Mouse (Mus musculus) liver, embryonic 12.5 days (tissue): Measurements from ENCODE around the gene Sptssb. TPM values are rescaled to one million over a fixed set of nuclear protein-coding genes. Genes with fewer than 3 reads are reported as not detected.

Source experiments
- ATAC-seq: fragments of 200-750 bp; cut with Nextera tagmentation; 2 replicates; pipeline ENCODE4 v1.8.0; 2017; ENCODE audit warnings: moderate number of reproducible peaks, mild to moderate bottlenecking, moderate library complexity
- H3K27ac ChIP-seq: fragments of 300-500 bp; sonication (generic); 2 replicates; pipeline ENCODE4 v1.5.1; 2016; ENCODE audit warnings: mild to moderate bottlenecking
- H3K27me3 ChIP-seq: fragments of 300-500 bp; sonication (generic); replicated peaks from 2 replicates; pipeline ENCODE4 v1.6.1; 2016; ENCODE audit warnings: mild to moderate bottlenecking, moderate library complexity
- H3K36me3 ChIP-seq: fragments of 300-500 bp; sonication (generic); 2 replicates; pipeline ENCODE4 v1.6.1; 2016; ENCODE audit warnings: mild to moderate bottlenecking, moderate library complexity
- H3K4me1 ChIP-seq: fragments of 300-500 bp; sonication (generic); 2 replicates; pipeline ENCODE4 v1.6.1; 2016
- H3K4me2 ChIP-seq: fragments of 300-500 bp; sonication (generic); 2 replicates; pipeline ENCODE4 v1.6.1; 2016; ENCODE audit warnings: mild to moderate bottlenecking, moderate library complexity
- H3K4me3 ChIP-seq: fragments of 300-500 bp; sonication (generic); 2 replicates; pipeline ENCODE4 v1.5.1; 2016; ENCODE audit warnings: mild to moderate bottlenecking, moderate library complexity
- H3K9ac ChIP-seq: fragments of 300-500 bp; sonication (generic); 2 replicates; pipeline ENCODE4 v1.6.1; 2016; ENCODE audit warnings: mild to moderate bottlenecking, moderate library complexity
- H3K9me3 ChIP-seq: fragments of 300-500 bp; sonication (generic); replicated peaks from 2 replicates; pipeline ENCODE4 v1.6.1; 2016; ENCODE audit warnings: mild to moderate bottlenecking, moderate library complexity
- WGBS: fragments of 180-500 bp; shearing (Covaris S2); methylation state at CpG from one replicate; pipeline ENCODE4 v1.1.7; 2016; ENCODE audit not compliant: insufficient replicate concordance; 5-methylcytosine and 5-hydroxymethylcytosine counted together
- polyA plus RNA-seq: library from polyadenylated mRNA; unstranded; fragments of >200 nt; fragmentation: Nextera tagmentation; extraction: Ambion mirVana; gene quantifications from 2 replicates; pipeline ENCODE4 v1.2.1, GENCODE M21; 2016

Sptssb gene
- polyA plus RNA-seq, 1 experiment from 2014 or later: 1.2 TPM

- H3K9ac ChIP-seq: no peak overlapping the region
- H3K36me3 ChIP-seq: no peaks in the 10 kb centered on the region
- H3K4me3 ChIP-seq: no peak overlapping the region
- H3K27ac ChIP-seq: no peak overlapping the region
- no peak overlapping the region for H3K4me2 ChIP-seq
- no peaks in the 10 kb centered on the region for H3K9me3 ChIP-seq
- no peaks in the 10 kb centered on the region for H3K4me1 ChIP-seq
- ATAC-seq: no peak
- WGBS: 60% methylated on average over 3 of the region's 3 CpGs
- H3K27me3 ChIP-seq: no peaks in the 10 kb centered on the region
These were observed 39.9 kb downstream of the Sptssb start for GRCm38 (mm10) chr3:69819851-69820200.

GRCm38 (mm10) chr3:69819146-69819850, 40.4 kb downstream of the Sptssb start:
- Histone ChIP-seq H3K4me1 (no peaks in the 10 kb centered on the region), H3K27ac (no peak overlapping the region), H3K27me3 (no peaks in the 10 kb centered on the region), H3K36me3 (no peaks in the 10 kb centered on the region), H3K4me3 (no peak overlapping the region), H3K9ac (no peak overlapping the region), H3K9me3 (no peaks in the 10 kb centered on the region), H3K4me2 (no peak overlapping the region)
- 71% methylated on average over 7 of the region's 7 CpGs for WGBS
- no peak for ATAC-seq

GRCm38 (mm10) chr3:69818466-69818865, 41.3 kb downstream of the Sptssb start:
- H3K4me1 ChIP-seq: no peaks in the 10 kb centered on the region
- no peak overlapping the region for H3K27ac ChIP-seq
- ATAC-seq: no peak
- H3K9ac ChIP-seq: no peak overlapping the region
- no peak overlapping the region for H3K4me2 ChIP-seq
- H3K9me3 ChIP-seq: no peaks in the 10 kb centered on the region
- no peaks in the 10 kb centered on the region for H3K27me3 ChIP-seq
- H3K4me3 ChIP-seq: no peak overlapping the region
- H3K36me3 ChIP-seq: no peaks in the 10 kb centered on the region
- WGBS: 50% methylated on average over 5 of the region's 5 CpGs

- H3K27me3 ChIP-seq: no peaks in the 10 kb centered on the region
- H3K9me3 ChIP-seq: no peaks in the 10 kb centered on the region
- ATAC-seq: no peak
- no peaks in the 10 kb centered on the region for H3K36me3 ChIP-seq
- H3K4me2 ChIP-seq: no peak overlapping the region
- no peaks in the 10 kb centered on the region for H3K4me1 ChIP-seq
- H3K9ac ChIP-seq: no peak overlapping the region
- no peak overlapping the region for H3K4me3 ChIP-seq
- WGBS: 40% methylated on average over 2 of the region's 2 CpGs
- no peak overlapping the region for H3K27ac ChIP-seq
These were observed 43.2 kb downstream of the Sptssb start for GRCm38 (mm10) chr3:69816547-69816946.

GRCm38 (mm10) chr3:69813005-69813695, 46.6 kb downstream of the Sptssb start:
- Histone ChIP-seq H3K4me2 (no peak overlapping the region), H3K27ac (no peak overlapping the region)
- no peak for ATAC-seq

GRCm38 (mm10) chr3:69812442-69812841, 47.3 kb downstream of the Sptssb start:
- H3K4me2 ChIP-seq: no peak overlapping the region
- no peaks in the 10 kb centered on the region for H3K4me1 ChIP-seq
- H3K27me3 ChIP-seq: no peaks in the 10 kb centered on the region
- H3K4me3 ChIP-seq: no peak overlapping the region
- no peaks in the 10 kb centered on the region for H3K36me3 ChIP-seq
- H3K9ac ChIP-seq: no peak overlapping the region
- no peak overlapping the region for H3K27ac ChIP-seq
- H3K9me3 ChIP-seq: no peaks in the 10 kb centered on the region
- no peak for ATAC-seq
- WGBS: 54% methylated on average over 2 of the region's 2 CpGs

More at GRCm38 (mm10) chr3:69813005-69813695, 46.6 kb downstream of the Sptssb start:
- H3K4me1 ChIP-seq: no peaks in the 10 kb centered on the region
- no peak overlapping the region for H3K9ac ChIP-seq
- H3K36me3 ChIP-seq: no peaks in the 10 kb centered on the region
- 70% methylated on average over 11 of the region's 11 CpGs for WGBS
- H3K9me3 ChIP-seq: no peaks in the 10 kb centered on the region
- no peak overlapping the region for H3K4me3 ChIP-seq
- H3K27me3 ChIP-seq: no peaks in the 10 kb centered on the region

- Histone ChIP-seq H3K9ac (no peak overlapping the region), H3K4me3 (no peak overlapping the region), H3K27me3 (no peaks in the 10 kb centered on the region), H3K4me1 (no peaks in the 10 kb centered on the region), H3K27ac (no peak overlapping the region), H3K9me3 (no peaks in the 10 kb centered on the region), H3K36me3 (no peaks in the 10 kb centered on the region), H3K4me2 (no peak overlapping the region)
- 72% methylated on average over 7 of the region's 7 CpGs for WGBS
- no peak for ATAC-seq
These were observed 51.3 kb downstream of the Sptssb start for GRCm38 (mm10) chr3:69808479-69808878.

- H3K4me3 ChIP-seq: no peak overlapping the region
- WGBS: 72% methylated on average over 1 of the region's 1 CpGs
- no peak for ATAC-seq
These were observed 56.6 kb downstream of the Sptssb start for GRCm38 (mm10) chr3:69803137-69803536.

GRCm38 (mm10) chr3:69800829-69801384, 58.8 kb downstream of the Sptssb start:
- no peak for ATAC-seq
- H3K9ac ChIP-seq: no peak overlapping the region
- no peak overlapping the region for H3K4me3 ChIP-seq
- H3K27ac ChIP-seq: no peak overlapping the region
- H3K9me3 ChIP-seq: no peaks in the 10 kb centered on the region
- no peaks in the 10 kb centered on the region for H3K27me3 ChIP-seq
- no peak overlapping the region for H3K4me2 ChIP-seq
- WGBS: 57% methylated on average over 7 of the region's 7 CpGs
- no peaks in the 10 kb centered on the region for H3K4me1 ChIP-seq
- no peaks in the 10 kb centered on the region for H3K36me3 ChIP-seq

More at GRCm38 (mm10) chr3:69803137-69803536, 56.6 kb downstream of the Sptssb start:
- no peak overlapping the region for H3K4me2 ChIP-seq
- H3K27me3 ChIP-seq: no peaks in the 10 kb centered on the region
- no peak overlapping the region for H3K27ac ChIP-seq
- H3K9ac ChIP-seq: no peak overlapping the region
- H3K36me3 ChIP-seq: no peaks in the 10 kb centered on the region
- no peaks in the 10 kb centered on the region for H3K4me1 ChIP-seq
- no peaks in the 10 kb centered on the region for H3K9me3 ChIP-seq

- WGBS: 68% methylated on average over 1 of the region's 1 CpGs
- Histone ChIP-seq H3K4me3 (no peak overlapping the region), H3K4me2 (no peak overlapping the region), H3K9me3 (no peaks in the 10 kb centered on the region), H3K36me3 (no peaks in the 10 kb centered on the region), H3K27ac (no peak overlapping the region), H3K4me1 (no peaks in the 10 kb centered on the region), H3K27me3 (no peaks in the 10 kb centered on the region), H3K9ac (no peak overlapping the region)
- ATAC-seq: no peak
These were observed 60.6 kb downstream of the Sptssb start for GRCm38 (mm10) chr3:69799096-69799495.

GRCm38 (mm10) chr3:69797969-69798368, 61.8 kb downstream of the Sptssb start:
- Histone ChIP-seq H3K4me3 (no peak overlapping the region), H3K4me2 (no peak overlapping the region), H3K9me3 (no peaks in the 10 kb centered on the region), H3K4me1 (no peaks in the 10 kb centered on the region), H3K27me3 (no peaks in the 10 kb centered on the region), H3K36me3 (no peaks in the 10 kb centered on the region), H3K9ac (no peak overlapping the region), H3K27ac (no peak overlapping the region)
- ATAC-seq: no peak
- WGBS: 63% methylated on average over 2 of the region's 2 CpGs

GRCm38 (mm10) chr3:69797533-69797932, 62.2 kb downstream of the Sptssb start:
- H3K36me3 ChIP-seq: no peaks in the 10 kb centered on the region
- H3K4me3 ChIP-seq: no peak overlapping the region
- H3K27ac ChIP-seq: no peak overlapping the region
- no peak for ATAC-seq
- no peaks in the 10 kb centered on the region for H3K9me3 ChIP-seq
- no peaks in the 10 kb centered on the region for H3K4me1 ChIP-seq
- 73% methylated on average over 4 of the region's 4 CpGs for WGBS
- H3K9ac ChIP-seq: no peak overlapping the region
- H3K4me2 ChIP-seq: no peak overlapping the region
- no peaks in the 10 kb centered on the region for H3K27me3 ChIP-seq
